Mouse (Mus musculus) CH12.LX (cell line): Measurements from ENCODE around the gene Usp32.

Source experiments
- CHD2 ChIP-seq: IDR thresholded peaks from 2 replicates; pipeline ENCODE4 v1.6.1; 2011; ENCODE audit warnings: low read length, improper control_type of control experiment
- CTCF ChIP-seq, 2 experiments: IDR thresholded peaks in 1 of 2; conservative IDR thresholded peaks in 1 of 2; 2 replicates each; pipeline ENCODE4 v1.5.1; 2011 to 2012; ENCODE audit warnings: low read depth in 2 of 2, low read length in 2 of 2, improper control_type of control experiment in 1 of 2, inconsistent platforms in 1 of 2, mild to moderate bottlenecking in 1 of 2, moderate library complexity in 1 of 2
- GABPA ChIP-seq: IDR thresholded peaks from 2 replicates; pipeline ENCODE4 v1.6.1; 2012; ENCODE audit warnings: low read depth, low read length, improper control_type of control experiment, inconsistent platforms; ENCODE audit not compliant: insufficient replicate concordance
- POLR2A ChIP-seq: IDR thresholded peaks from 2 replicates; pipeline ENCODE4 v1.6.1; 2011; ENCODE audit warnings: low read depth, mild to moderate bottlenecking, improper control_type of control experiment, low read length
- RAD21 ChIP-seq: IDR thresholded peaks from 2 replicates; pipeline ENCODE4 v1.6.1; 2011; ENCODE audit warnings: low read depth, mild to moderate bottlenecking, low read length, improper control_type of control experiment, moderate library complexity
- ZKSCAN1 ChIP-seq: IDR thresholded peaks from 2 replicates; pipeline ENCODE4 v1.6.1; 2012; ENCODE audit warnings: low read depth, inconsistent platforms, low read length, improper control_type of control experiment, borderline replicate concordance

DNA sequence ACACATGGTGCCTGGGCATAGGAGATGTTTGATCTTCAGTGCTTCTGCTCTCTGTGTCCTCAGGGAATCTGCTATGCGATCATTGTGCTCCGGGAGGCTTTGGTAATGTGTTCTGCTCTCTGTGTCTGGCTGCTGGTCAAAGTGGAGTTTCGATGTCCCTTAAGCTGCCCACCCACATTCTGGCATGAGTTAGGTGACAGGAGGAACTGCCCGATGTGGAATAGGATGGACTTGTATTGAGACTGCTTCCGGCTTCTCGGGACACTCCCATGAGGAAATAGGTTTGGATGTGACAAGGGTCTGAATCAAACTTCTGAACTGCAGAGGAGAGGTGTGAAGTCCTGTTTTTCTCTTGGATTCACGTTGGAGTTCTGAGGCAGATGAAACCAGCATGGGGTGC lies 165.4 kb downstream of the Usp32 start:
- no peak for TF ChIP-seq RAD21
- TF ChIP-seq CTCF (conservative IDR thresholded peaks at IDR 0.05 in 1 of 2, IDR thresholded peaks at IDR 0.05 in 1 of 2; ENCODE audit: low read depth in 2 of 2, low read length in 2 of 2) = no peak
- TF ChIP-seq POLR2A = no peak
- TF ChIP-seq CHD2 = no peak
- TF ChIP-seq ZKSCAN1 = no peak
- TF ChIP-seq GABPA = no peak
